Mouse (Mus musculus): ENCODE results near the gene Naxd. TPM values are rescaled to one million over a fixed set of nuclear protein-coding genes. Genes with fewer than 3 reads are reported as not detected.

Naxd gene
- total and polyA plus RNA-seq, 3 experiments = 54.8 to 72.3 TPM; not detected in 1

- H3K9ac ChIP-seq (ENCODE audit: control insufficient read depth, low read depth, low read length, poor library complexity, severe bottlenecking) = peak within 1 kb of the TSS; percentile 93
- H3K9me3 ChIP-seq (replicated peaks; ENCODE audit: insufficient read depth, low read length) = no peaks in the 10 kb centered on the region
- peak; percentile 95 for DNase-seq (ENCODE audit: low read depth, low spot score)
- H3K4me3 ChIP-seq (ENCODE audit: control insufficient read depth in 1 of 2, insufficient read depth in 1 of 2, low read depth in 2 of 2, low read length in 2 of 2) = peak within 1 kb of the TSS; percentile 77 to 82
- peaks cover 0 to 13% of the 10 kb centered on the region in 2 experiments; a peak in 2 of 4 replicates for H3K36me3 ChIP-seq (ENCODE audit: control insufficient read depth in 1 of 2, insufficient read depth in 2 of 2, low read length in 2 of 2)
- H3K4me1 ChIP-seq (ENCODE audit: control insufficient read depth in 1 of 2, insufficient read depth in 2 of 2, low read length in 2 of 2) = peaks cover 6 to 14% of the 10 kb centered on the region in 2 experiments
- peak within 1 kb of the TSS; percentile 73 for H3K27ac ChIP-seq (ENCODE audit: control insufficient read depth, low read depth, low read length)
- peaks cover 7% of the 10 kb centered on the region for H3K79me2 ChIP-seq (ENCODE audit: control insufficient read depth, insufficient read depth, low read length, poor library complexity)
- no peaks in the 10 kb centered on the region for H3K27me3 ChIP-seq (ENCODE audit: control insufficient read depth in 1 of 2, insufficient read depth in 2 of 2, low read length in 2 of 2)
- TF ChIP-seq TCF12 (IDR thresholded peaks at IDR 0.05; ENCODE audit: low read depth, low read length) (0 out of 2 replicates have a peak, but pooled peaks have one; percentile 48), ZNF384 (IDR thresholded peaks at IDR 0.05; ENCODE audit: low read depth, low read length) (no peak), ZMIZ1 (IDR thresholded peaks at IDR 0.05; ENCODE audit: low read depth, low read length) (peak; percentile 79; the same call in 1 of the 2 replicates), EP300 (IDR thresholded peaks at IDR 0.05; ENCODE audit: low read depth in 1 of 2, low read length in 2 of 2) (no peak), POLR2A (IDR thresholded peaks at IDR 0.05; ENCODE audit: control insufficient read depth in 1 of 2, insufficient read depth in 1 of 2, low read depth in 1 of 2, low read length in 2 of 2, poor library complexity in 1 of 2) (peak; percentile 91 to 95), BHLHE40 (IDR thresholded peaks at IDR 0.05; ENCODE audit: borderline replicate concordance, low read depth, low read length) (no peak), MYB (IDR thresholded peaks at IDR 0.05; ENCODE audit: low read depth, low read length) (no peak), RAD21 (IDR thresholded peaks at IDR 0.05; ENCODE audit: low read depth, low read length) (no peak), MYC (IDR thresholded peaks at IDR 0.05; ENCODE audit: low read depth, low read length) (peak; percentile 88), USF1 (IDR thresholded peaks at IDR 0.05; ENCODE audit: low read depth, low read length) (no peak), CHD2 (IDR thresholded peaks at IDR 0.05; ENCODE audit: low read length) (no peak), TAL1 (IDR thresholded peaks at IDR 0.05; ENCODE audit: low read length) (no peak), ZC3H11A (IDR thresholded peaks at IDR 0.05; ENCODE audit: low read depth, low read length) (peak; percentile 11; the same call in 1 of the 2 replicates), MAZ (IDR thresholded peaks at IDR 0.05; ENCODE audit: low read depth, low read length) (0 out of 2 replicates have a peak, but pooled peaks have one; percentile 25), TBP (IDR thresholded peaks at IDR 0.05; ENCODE audit: low read depth, low read length) (peak; percentile 80), MEF2A (IDR thresholded peaks at IDR 0.05; ENCODE audit: extremely low read depth, insufficient replicate concordance, low read depth, low read length, poor library complexity, severe bottlenecking) (no peak), POLR2AphosphoS5 (IDR thresholded peaks at IDR 0.05; ENCODE audit: borderline replicate concordance, low read depth, low read length) (peak; percentile 78; the same call in 1 of the 2 replicates), SMC3 (IDR thresholded peaks at IDR 0.05; ENCODE audit: low read depth, low read length) (no peak), GATA1 (IDR thresholded peaks at IDR 0.05; ENCODE audit: low read depth, low read length) (no peak), MXI1 (IDR thresholded peaks at IDR 0.05; ENCODE audit: low read depth, low read length) (peak; percentile 92), E2F4 (IDR thresholded peaks at IDR 0.05; ENCODE audit: borderline replicate concordance, low read depth, low read length) (0 out of 2 replicates have a peak, but pooled peaks have one; percentile 16), NRF1 (IDR thresholded peaks at IDR 0.05; ENCODE audit: insufficient read depth, low read depth, low read length, poor library complexity, severe bottlenecking) (peak; percentile 74), GABPA (IDR thresholded peaks at IDR 0.05; ENCODE audit: low read depth, low read length) (no peak), CTCF (IDR thresholded peaks at IDR 0.05 in 2 of 3, conservative IDR thresholded peaks at IDR 0.05 in 1 of 3; ENCODE audit: control insufficient read depth in 1 of 3, insufficient read depth in 1 of 3, low read depth in 2 of 3, low read length in 3 of 3, poor library complexity in 1 of 3, severe bottlenecking in 1 of 3) (no peak), MAFK (IDR thresholded peaks at IDR 0.05; ENCODE audit: borderline replicate concordance, low read depth, low read length) (no peak), KAT2A (conservative IDR thresholded peaks at IDR 0.05; ENCODE audit: low read depth, low read length) (no peak; the same call in 1 of the 2 replicates), ELF1 (IDR thresholded peaks at IDR 0.05; ENCODE audit: low read depth, low read length) (peak; percentile 97), NELFE (IDR thresholded peaks at IDR 0.05; ENCODE audit: low read depth, low read length) (peak; percentile 92), RCOR1 (IDR thresholded peaks at IDR 0.05; ENCODE audit: low read depth, low read length) (no peak), USF2 (IDR thresholded peaks at IDR 0.05; ENCODE audit: borderline replicate concordance in 1 of 2, insufficient read depth in 1 of 2, low read depth in 1 of 2, low read length in 2 of 2) (no peak), JUND (IDR thresholded peaks at IDR 0.05; ENCODE audit: low read depth, low read length) (no peak), SIN3A (IDR thresholded peaks at IDR 0.05; ENCODE audit: low read length) (peak; percentile 89), ETS1 (IDR thresholded peaks at IDR 0.05; ENCODE audit: low read depth, low read length) (peak; percentile 51; the same call in 1 of the 2 replicates), CHD1 (IDR thresholded peaks at IDR 0.05; ENCODE audit: low read depth, low read length) (peak; percentile 37; the same call in 1 of the 2 replicates), ZKSCAN1 (IDR thresholded peaks at IDR 0.05; ENCODE audit: low read depth, low read length) (no peak)
Observed at GRCm38 (mm10) chr8:11550281-11550948, 53.1 kb downstream of the Naxd start, which contains the start of gene Cars2. Gene Cars2 (minus strand): TSS chr8:11550783.

Measured in MEL (cell line).